Mouse (Mus musculus): ENCODE results near the gene Gsto2.

DNA sequence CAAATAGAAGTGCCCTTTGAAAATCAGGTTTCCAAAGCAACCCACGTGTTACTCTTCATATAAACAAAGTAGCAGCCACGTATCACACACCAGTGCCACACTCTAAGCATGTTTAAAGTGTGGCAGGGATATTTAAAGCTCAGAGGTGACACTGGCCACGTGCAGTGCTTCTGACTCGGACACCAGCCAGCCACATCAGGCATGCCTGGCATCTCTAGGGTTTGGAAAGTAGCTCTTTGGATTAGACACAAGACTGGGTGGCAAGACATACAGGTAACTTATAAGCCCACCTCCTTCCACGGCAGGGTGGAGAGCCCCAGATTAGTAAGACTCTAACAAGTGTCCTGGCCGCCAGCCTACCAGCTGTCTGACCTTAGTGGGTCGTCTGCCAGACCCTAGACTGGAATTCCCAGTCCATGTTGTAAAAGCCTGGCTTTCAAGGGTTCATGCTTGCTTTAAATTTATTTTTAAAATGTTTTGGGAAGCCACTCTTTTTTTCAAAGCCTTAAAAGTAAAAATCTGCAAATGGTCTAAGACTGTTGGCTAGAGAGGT, 19.9 kb downstream of the Gsto2 start:
- TF ChIP-seq CTCF (IDR thresholded peaks at IDR 0.05; ENCODE audit: insufficient read depth, low read depth, low read length): no peak
- no peak for TF ChIP-seq POLR2A (IDR thresholded peaks at IDR 0.05; ENCODE audit: insufficient read depth, low read depth, low read length)

Data from olfactory bulb, adult 2 months (tissue).